Mouse (Mus musculus) cerebellum, adult 18-20 months (tissue): ENCODE data around the gene Rab37.

ENCODE experiments used
- DNase-seq, 2 experiments: peaks; one replicate each; pipeline ENCODE4 v3.0.0; 2021

Rab37 gene

DNA sequence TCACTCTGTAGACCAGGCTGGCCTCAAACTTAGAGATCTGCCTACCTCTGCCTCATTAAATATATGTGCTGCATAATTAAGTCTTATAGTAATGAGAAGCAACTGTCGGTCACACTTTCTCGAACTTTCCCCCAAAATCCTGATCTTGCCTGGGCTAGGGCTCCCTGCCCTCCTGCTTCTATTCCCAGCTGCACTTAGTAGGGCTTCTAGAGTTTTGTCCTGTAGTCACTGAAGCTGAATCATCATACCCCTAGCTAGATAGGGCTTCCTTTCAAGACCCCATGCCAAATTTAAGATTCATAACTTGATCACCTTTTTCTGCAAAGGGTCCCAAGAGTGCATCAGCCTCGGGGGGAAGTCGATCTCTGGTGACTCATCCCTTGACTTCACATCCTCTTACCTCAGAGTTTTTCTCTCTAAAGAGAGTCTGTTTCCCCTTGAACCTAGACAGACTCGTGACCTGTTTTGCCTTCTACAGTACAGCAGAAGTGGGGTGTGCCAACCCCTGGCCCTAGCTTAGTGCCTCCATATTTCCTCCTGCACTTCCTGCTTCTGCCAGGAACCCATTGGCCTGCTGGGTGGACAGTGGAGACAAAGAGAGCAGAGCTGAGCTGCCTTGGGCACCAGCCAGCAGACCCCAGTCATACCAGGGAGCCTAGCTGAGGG, 47.5 kb downstream of the Rab37 start:
- no peak for DNase-seq

DNA sequence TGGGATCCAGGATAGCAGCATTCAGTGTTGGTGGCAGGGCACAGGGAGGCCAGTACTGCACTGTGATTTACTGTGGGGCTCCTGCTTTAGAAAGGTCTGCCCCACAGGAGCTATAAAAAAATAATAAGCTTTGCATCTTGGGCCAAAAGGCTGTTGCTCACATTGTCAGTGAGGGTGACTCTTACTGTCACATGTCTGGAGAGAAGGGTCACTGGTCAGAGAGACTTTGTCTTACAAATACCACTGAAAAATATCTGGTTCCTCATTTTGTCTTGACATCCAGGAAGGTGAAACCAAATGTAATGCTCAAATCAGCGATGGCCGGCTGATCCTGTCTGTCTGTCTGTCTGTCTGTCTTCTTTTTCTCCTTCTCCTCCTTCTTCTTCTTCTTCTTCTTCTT, 50.7 kb downstream of the Rab37 start:
- no peak for DNase-seq

DNA sequence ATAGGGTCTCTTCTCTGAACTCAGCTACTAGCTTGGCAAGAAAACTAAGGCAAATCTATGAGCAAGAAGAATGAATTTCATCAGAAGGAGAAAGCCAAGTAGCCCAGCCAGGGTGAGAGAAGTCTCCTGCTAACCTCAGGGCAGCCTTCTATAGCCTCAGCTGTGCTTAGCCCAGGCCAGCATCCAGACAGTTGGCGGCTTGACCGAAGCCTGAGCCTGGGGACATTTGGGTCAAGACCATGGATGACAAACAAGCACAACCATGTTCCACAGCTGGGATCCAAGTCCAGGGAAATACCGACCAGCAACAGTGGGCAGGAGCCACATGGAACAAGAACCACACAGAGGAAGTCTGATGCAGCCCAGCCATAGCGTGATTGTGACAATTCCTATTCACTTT, 56.6 kb downstream of the Rab37 start:
- no peak for DNase-seq

DNA sequence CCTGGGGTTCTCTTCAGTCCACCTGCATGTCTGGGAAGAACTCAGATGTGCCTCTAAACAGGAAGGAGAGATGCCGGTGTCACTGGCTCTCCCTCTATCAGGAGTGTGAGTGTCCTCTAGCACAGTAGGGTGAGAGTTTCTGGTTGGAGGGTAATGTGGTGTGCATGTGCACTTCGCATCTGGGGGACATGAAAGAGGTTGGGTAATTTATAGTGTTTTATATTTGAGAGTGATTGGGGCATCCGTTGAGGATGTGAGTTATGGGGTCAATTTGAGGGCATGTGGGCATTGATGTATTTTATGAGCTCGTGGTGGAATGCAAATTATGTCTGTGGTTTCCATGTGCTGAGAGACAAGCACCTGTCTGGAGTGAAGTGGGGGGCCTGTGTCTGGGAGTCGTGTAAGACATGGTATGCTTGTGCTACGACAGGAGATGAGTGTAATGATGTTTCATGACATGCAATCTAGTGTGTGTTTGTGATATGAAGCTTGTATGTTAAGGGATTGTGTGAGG, 59.6 kb downstream of the Rab37 start:
- no peak for DNase-seq

DNA sequence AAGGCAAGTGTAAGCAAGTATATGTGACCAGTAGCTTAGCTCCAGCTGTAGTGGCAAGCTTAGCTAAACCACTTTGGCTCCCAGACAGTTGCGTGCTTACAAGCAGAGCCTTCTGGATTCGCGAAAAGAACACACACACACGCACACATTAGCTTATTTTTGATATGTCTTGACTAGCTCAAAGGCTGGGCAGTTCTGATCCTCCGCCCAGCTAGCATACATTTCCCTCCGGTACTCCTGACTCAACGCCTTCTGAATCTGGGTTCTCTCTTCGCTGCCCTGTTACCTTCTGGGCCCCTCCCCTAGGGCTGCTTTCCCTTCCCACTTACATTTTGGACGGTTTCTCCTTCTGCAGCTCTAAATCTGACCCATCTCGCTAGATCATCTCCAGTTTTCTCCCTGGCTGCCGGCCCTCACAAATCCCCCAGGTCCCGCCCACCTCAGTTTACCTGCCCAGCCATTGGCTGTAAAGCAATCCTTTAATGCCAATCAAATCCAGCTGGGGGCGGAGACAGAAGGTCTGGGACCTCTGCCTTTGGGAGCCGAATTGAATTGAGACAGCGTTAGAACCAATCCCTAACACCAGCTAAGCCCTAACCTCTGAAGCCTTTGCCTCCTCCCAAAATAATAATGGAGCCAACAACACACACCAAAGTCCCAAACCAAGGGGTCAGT, 60.7 kb downstream of the Rab37 start:
- peak; percentile 80 to 88 for DNase-seq

DNA sequence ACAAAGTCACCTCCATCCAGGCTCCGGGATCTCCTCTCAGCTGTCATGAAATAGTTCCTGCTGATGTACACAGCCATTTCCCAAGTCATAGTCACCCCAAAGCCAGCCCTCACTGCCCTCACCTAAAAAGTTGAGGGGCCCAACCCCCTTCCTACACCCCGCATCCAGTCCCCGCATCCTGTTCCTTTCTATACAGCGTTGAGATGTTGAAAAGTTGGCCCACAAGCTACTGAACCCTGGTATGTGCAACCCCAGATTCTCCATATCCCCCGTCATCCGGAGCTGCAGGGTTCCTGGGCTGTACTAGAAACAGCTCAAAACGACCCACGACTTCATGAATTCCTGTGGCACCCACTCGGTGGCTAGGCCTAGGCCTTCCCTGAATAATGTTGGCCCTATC, 61.9 kb downstream of the Rab37 start:
- DNase-seq = peak in 1 of 2 experiments; percentile 12

DNA sequence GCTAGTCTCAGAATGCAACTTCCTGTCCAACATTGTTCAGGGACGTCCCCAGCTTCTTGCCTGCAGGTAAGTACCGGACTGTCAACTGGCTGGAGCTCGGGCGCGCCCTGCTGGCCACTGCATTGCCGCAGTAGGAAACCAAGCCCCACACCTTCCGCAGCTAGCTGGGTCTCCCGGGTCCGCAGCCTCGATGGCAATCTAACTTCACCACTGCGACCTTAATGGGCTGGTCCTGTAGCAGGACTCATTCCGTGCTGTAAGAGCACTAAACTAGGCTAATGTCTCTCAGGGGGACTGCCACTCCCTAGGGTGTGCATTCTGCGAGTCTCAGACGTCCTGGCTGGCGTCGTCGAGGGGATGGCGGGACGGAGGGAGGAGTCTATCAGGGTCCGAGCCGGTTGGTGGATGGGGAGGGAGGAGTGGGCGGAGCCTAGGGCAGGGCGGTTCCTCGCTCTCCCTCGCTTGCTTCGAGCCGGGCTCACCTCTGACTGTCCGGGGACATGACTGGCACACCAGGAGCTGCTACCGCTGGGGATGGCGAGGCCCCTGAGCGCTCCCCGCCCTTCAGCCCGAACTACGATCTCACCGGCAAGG, 62.6 kb downstream of the Rab37 start:
- DNase-seq = peak; percentile 87 to 90

DNA sequence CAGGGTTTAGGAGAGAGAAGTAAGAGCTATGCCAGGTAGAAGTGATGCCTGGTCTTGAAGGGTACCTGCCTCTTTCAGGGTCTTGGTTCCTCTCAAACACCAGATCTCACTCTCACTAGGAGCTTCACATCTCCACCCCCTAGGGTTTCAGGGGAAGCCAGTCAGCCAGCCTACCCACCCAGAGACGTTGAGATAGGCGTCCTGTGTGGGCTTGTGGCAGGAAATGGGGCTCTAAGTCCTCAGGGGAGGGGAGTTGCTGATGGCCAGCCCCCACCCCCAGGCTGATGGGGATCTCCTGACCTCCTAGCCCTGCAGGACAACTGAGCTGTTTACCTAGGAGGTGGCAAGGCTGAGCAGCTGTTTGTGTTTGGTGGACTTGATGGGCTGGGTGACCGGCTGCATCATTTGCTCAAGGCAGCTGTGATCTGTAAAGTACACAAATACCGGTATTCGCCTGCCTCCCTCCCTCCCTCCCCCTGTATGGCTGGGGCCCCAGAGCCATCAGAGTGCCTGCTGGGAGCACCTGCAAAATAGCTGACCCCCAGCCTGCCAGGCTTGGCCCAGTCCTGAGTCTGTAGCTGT, 63.9 kb downstream of the Rab37 start:
- DNase-seq = no peak

DNA sequence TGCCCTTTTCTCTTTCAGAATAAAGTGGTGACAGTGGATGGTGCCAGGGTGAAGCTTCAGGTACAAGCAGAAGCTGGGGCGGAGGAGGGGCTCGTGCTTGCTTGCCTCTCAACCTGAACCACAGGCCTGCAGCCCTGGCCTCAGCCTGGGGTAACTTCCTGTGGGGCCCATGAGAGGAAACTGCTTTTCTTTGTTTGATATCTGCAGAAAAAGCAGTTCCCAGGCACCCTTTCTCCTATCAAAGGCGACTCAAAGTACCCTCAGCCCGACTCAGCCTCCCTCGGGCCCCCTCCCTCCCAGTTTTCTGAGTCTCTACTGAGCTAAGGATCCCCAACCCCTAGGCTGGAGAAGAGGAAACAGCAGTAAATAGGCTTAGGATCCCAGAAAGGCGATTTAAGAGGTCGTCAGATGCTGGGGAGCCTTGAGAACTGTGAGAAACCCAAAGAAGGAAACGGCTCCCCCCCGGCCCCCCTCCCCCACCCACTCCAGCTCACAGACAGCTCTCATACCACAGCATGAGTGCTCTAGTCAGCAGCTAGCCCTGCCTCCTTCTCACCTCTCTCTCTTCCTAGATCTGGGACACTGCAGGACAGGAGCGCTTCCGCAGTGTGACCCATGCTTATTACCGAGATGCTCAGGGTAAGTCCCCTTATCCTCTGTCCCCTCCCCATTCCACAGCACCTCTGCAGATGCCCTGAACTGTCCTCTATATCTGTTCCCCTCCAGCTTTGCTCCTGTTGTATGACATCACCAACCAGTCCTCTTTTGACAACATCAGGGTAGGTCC, 66.9 kb downstream of the Rab37 start:
- DNase-seq = peak in 1 of 2 experiments; percentile 14

DNA sequence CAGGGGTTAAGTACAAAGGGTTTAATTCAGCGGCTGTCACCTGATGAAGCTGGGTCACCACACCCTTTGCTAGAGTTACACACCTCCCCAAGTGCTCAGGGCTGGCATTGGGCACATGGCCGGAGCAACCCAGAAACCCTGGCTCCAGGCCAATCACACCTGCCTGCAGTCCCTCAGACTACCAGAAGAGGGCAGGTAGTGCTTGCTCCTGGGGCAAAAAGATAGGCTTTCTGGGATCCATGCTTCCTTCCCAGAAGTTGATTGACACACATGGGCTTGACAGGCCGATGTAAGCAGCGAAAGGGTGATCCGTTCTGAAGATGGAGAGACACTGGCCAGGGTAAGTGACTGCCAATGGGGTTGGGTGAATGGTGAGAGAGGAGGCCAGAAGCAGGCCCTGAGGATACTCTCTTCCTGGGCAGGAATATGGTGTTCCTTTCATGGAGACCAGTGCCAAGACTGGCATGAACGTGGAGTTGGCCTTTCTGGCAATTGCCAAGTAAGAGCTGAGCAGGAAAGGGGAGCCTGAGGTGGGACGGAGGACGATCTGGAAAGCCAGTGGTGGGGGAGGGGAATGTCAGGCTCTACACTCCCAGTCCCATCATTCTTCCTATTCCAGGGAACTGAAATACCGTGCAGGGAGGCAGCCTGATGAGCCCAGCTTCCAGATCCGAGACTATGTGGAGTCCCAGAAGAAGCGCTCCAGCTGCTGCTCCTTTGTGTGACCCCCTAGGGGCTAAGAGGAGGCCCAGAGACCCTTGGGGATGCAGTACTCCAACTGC, 69.0 kb downstream of the Rab37 start:
- DNase-seq = peak; percentile 78 to 94

DNA sequence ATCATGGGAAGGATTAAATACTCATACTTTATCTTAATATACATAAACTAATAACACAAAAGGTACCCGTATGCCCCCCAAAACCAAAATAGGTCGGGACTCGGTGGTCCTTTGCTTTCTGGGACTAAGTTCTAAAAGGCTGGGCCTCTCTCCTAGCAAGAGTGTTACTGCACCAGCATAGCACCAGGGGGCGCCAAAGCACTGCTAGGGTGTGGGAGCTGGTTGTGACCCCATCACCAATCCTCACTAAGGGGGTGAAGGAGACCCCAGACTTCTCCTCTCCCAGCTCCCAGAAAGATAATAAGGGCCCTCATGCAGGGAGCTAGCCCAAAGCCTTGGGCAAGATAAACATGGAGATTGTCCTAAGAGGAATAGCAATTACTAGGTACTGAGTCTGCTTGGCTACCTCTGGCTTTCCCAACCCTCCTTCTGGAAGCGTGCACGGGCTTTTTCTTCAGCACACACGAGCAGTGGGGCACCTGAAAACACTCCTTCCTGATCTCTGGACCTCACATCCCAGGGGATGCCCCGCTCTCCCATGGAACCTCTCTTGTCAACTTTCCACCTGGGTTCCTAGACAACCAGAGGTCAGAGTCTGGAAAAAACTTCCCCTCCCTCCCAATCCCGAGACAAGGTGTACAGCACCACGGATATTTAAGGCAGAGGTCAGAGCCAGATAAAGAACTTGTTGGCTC, 69.8 kb downstream of the Rab37 start:
- peak; percentile 80 to 88 for DNase-seq

DNA sequence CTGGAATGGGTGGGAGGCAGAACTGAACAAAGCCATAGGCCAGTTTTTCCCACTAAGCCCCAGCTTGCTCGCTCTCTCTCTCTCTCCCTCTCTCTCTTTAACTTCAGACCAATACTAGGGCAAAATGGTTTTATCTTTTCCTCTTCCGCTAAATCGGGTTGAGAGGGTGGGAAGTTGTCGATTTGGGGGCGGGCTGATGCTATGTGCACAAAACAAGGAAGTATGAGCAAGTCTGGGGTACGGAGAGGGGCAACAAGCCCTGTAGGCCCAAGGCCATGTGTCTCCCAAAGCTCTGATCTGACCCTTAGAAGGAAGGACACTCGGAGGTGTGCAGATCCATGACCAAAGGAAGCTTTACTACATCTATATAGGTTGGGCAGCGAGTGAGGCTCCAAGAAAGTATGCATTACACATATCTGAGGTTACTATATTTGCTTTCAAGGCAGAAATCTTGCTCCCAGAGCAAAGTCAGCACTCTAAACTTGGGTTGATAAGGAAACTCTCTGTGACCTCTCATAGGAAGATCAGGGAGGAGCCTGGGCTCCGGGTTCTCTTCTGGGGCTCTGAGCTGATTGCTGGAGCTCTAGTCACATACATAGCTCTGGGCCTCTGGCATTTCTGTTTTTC, 70.5 kb downstream of the Rab37 start:
- peak in 1 of 2 experiments; percentile 5 for DNase-seq

DNA sequence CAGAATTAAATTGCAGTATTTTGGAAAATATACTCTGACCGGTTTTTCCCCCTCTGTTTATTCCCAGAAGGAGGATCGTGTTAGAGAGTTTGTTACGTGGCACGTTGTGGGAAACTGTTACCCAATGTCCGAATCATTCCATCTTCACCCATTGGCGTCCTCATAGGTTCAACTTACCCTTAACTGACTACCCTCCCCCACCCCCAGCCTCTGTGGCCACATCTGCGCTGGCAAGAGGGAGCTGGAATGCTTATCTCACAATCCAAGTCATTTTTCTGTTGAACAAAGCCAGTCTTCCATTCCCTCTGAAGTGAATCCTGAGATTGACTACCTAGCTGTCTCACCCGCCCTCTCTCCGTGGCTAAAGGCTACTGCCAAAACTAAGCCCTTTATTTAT, 71.0 kb downstream of the Rab37 start:
- peak in 1 of 2 experiments; percentile 3 for DNase-seq

DNA sequence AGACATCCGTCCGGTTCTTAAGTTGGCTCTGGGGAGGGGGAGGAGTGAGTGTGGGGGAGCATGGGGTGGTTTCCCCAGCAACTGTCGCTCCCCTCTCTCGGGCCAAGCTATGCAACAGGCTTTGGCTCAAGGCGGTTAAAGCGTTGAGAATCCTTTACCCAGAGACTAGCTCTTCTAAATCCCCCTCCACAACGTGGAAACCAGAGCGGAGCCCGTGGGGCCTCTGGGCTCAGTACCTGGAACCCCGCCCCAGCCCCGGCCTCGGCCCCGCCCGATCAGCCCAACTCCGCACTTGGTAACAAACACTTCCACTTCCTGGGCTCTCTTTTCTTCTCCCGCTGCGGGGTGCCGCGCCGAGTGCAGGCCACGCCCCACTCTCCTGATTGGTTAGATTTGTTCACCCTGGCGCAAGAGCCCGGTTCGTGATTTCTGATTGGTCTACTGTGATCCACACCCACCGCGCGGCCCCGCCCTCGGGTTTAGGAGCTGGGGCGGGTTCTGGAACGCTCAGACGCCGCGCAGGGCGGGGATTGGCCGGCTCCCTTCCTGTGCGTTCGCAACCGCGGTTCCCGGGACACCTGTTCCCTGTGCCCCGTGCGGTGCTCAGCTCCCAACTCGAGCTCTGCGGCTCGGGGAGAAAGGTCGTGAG, 71.7 kb downstream of the Rab37 start, which contains the start of gene Slc9a3r1:
Gene Slc9a3r1, plus strand, starts transcription at position 510 of the 649 bp plus-strand sequence.
- peak; percentile 99 for DNase-seq

DNA sequence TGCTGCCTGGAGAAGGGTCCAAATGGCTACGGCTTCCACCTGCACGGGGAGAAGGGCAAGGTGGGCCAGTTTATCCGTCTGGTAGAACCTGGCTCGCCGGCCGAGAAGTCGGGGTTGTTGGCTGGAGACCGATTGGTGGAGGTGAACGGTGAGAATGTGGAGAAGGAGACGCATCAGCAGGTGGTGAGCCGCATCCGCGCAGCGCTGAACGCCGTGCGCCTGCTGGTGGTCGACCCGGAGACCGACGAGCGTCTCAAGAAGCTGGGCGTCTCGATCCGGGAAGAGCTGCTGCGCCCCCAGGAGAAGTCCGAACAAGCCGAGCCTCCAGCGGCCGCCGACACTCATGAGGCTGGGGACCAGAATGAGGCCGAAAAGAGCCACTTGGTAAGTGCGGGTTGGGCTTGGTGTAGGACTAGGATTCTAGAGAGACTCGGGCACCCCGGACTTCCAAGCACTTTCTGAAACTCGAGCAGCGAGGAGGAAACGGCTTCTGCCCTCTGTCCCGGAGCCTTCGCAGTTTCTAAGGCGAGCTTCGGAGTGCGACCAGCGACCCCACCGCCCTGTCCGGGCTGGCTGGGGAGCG, 72.4 kb downstream of the Rab37 start:
- DNase-seq = peak in 1 of 2 experiments; percentile 47

DNA sequence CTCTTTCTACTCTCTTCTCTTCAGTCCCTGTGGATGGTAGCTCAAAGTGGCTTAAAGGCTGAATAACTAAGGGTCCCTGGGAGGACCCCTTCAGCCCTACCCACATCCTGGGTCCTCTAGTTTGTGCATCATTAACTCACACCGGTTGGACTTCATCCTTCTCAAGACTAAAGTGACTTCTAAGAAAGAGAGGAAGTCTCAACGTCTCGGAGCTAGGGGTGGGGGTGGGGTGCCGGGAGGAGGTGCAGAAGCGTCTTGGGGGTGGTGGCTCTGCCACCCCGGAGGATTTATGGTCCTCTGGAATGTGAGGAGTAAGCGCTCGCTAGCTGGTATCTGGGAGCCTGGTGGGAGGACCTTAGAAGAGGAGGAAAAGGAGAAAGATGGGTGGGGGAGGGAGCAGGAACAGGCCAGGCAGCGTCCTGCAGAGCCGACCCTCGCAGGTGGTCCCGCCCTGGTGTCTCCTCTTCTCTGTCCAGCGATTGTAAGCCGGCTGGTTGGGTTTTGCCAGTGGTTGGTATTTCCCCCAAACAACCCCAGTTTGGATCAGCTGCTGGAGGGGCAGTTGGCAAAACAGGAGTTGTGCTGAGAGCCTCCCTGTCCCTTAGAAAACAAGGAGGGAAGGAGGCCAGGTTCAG, 73.2 kb downstream of the Rab37 start:
- DNase-seq = no peak

DNA sequence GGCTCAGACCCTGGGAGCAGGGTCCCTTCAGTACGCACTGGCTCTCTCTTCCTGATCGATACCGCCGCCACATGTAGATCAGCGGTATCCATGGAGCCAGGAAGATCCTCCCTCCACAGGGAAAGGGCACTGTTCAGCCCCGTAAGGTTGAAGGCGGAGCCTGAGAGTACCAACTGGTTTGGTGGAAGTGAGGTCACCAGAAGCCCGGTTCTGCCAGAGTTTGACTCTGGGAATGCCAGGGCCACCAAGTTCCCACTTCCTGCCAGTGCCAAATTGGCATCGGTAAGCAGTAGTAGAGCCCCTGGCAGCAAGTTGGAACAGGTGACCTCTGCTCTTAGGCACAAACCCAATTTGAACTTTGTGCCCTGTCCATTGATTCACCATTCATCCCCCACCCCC, 73.7 kb downstream of the Rab37 start:
- peak; percentile 62 to 79 for DNase-seq

DNA sequence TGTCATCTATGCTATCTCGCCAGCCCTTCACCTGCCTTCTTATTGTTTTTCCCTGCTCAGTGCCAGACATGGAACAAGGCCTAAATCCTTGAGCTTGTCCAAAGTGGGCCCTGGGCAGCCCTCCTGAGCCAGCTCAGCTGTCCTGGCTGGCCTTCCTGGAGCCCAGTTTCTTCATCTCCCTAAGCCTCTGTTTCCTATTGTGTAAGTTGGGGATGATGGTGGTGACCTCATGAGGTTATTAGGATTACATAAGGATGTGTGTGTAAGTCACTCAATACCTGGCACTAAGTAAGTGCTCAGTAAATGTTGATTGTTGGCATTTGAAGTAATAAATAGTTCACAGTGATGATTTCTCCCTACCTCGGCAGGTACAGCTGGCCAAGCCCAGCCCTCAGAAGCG, 75.5 kb downstream of the Rab37 start:
- DNase-seq = no peak

DNA sequence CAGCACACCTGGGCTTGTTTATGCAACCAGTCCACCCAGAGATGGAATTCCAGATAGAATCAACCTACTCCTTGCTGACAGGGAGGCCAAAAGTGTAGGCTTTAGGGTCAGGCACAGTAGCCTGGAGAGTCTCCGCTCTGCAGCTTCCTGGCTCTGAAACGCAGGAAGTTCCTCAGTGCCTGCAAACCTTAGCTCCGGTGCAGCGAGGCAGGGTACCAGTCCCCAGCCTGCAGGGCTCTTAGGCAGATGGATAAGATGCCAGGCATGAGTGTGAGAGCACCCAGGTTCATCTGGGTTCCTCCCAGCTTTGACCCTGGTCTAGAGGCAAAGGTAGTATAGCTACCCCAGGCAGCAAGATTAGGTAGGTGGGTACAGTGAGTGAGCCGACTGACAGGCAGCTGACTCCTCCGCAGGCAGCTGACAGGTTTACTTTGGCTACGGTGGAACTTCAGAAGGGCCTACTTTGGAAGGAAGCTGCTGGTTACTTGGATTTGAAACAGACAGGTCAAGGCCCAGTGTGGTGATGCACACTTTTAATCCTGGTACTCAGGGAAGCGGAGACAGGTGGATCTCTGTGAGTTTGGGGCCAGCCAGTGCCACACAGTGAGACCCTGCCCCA, 76.5 kb downstream of the Rab37 start:
- no peak for DNase-seq
